In genomic region chr19:53872994-53873713, GRCm38 (mm10) we compare ENCODE assay signal across 28 mouse cellular contexts. TPM values are rescaled to one million over a fixed set of nuclear protein-coding genes. Genes with fewer than 3 reads are reported as not detected.
DNase-seq lines count a peak whose midpoint lies in the region; ATAC-seq and TF ChIP-seq lines count a peak whose summit lies in the region.
"Had no signal": no experiment of that assay in that cellular context is flagged by ENCODE, and none has a peak within 500 bp of the region (broad histone marks: within the 10 kb centered on the region; RNA-seq: fewer than 3 reads in every experiment).

No protein-coding gene starts in this region.

- TF ChIP-seq POLR2A in small intestine, adult 2 months (IDR thresholded peaks at IDR 0.05; ENCODE audit: low read depth, low read length) = no peak

- 86% methylated on average over 6 of the region's 6 CpGs for WGBS in heart, embryonic 11.5 days (ENCODE audit: insufficient replicate concordance)
- WGBS in intestine, postnatal 0 days = 51% methylated on average over 6 of the region's 6 CpGs
- 30% methylated on average over 6 of the region's 6 CpGs for WGBS in small intestine, adult 2 months
- WGBS in forebrain, embryonic 12.5 days = 93% methylated on average over 6 of the region's 6 CpGs
- WGBS in midbrain, postnatal 0 days = 91% methylated on average over 6 of the region's 6 CpGs

- no peaks in the 10 kb centered on the region for H3K4me1 ChIP-seq in heart, embryonic 11.5 days (ENCODE audit: control insufficient read depth, insufficient read depth, low read length)
- H3K4me1 ChIP-seq in intestine, postnatal 0 days (replicated peaks; ENCODE audit: control insufficient read depth, insufficient read depth, low read length) = peaks cover 37% of the 10 kb centered on the region
- H3K4me1 ChIP-seq in small intestine, adult 2 months (ENCODE audit: control insufficient read depth, insufficient read depth, insufficient read length, low read length) = peaks cover 42% of the 10 kb centered on the region
- H3K4me1 ChIP-seq in forebrain, embryonic 12.5 days = no peaks in the 10 kb centered on the region; the same call in 1 of the 2 replicates
- no peaks in the 10 kb centered on the region; the same call in 1 of the 2 replicates for H3K4me1 ChIP-seq in midbrain, postnatal 0 days (ENCODE audit: insufficient read depth, low read length)
- H3K4me1 ChIP-seq: forebrain, embryonic 13.5 days; forebrain, embryonic 15.5 days had no signal

- H3K27ac ChIP-seq in heart, embryonic 11.5 days (ENCODE audit: low read depth, low read length) = no peak overlapping the region
- peak overlapping the region; percentile 75 for H3K27ac ChIP-seq in intestine, postnatal 0 days (ENCODE audit: low read depth, low read length)
- peak overlapping the region; percentile 82 for H3K27ac ChIP-seq in small intestine, adult 2 months (ENCODE audit: insufficient read depth, low read depth, low read length)
- no peak overlapping the region for H3K27ac ChIP-seq in forebrain, embryonic 12.5 days
- H3K27ac ChIP-seq in midbrain, postnatal 0 days (ENCODE audit: low read depth, low read length) = no peak overlapping the region
- H3K27ac ChIP-seq: embryonic facial prominence, embryonic 13.5 days; embryonic facial prominence, embryonic 15.5 days; forebrain, embryonic 10.5 days; forebrain, embryonic 13.5 days; forebrain, embryonic 15.5 days had no signal

- no peak overlapping the region for H3K9ac ChIP-seq in heart, embryonic 11.5 days (ENCODE audit: low read depth, low read length)
- H3K9ac ChIP-seq in intestine, postnatal 0 days (ENCODE audit: low read depth, low read length) = no peak overlapping the region
- H3K9ac ChIP-seq in forebrain, embryonic 12.5 days = no peak overlapping the region
- H3K9ac ChIP-seq in midbrain, postnatal 0 days (replicated peaks; ENCODE audit: low read length, poor library complexity, severe bottlenecking) = no peak overlapping the region
- H3K9ac ChIP-seq: embryonic facial prominence, embryonic 13.5 days; embryonic facial prominence, embryonic 15.5 days; forebrain, embryonic 13.5 days; forebrain, embryonic 15.5 days had no signal

- H3K36me3 ChIP-seq in heart, embryonic 11.5 days (ENCODE audit: control insufficient read depth, insufficient read depth, low read length) = no peaks in the 10 kb centered on the region
- no peaks in the 10 kb centered on the region for H3K36me3 ChIP-seq in intestine, postnatal 0 days (ENCODE audit: control insufficient read depth, insufficient read depth)
- H3K36me3 ChIP-seq in small intestine, adult 2 months (ENCODE audit: control insufficient read depth, insufficient read depth, low read length) = no peaks in the 10 kb centered on the region
- H3K36me3 ChIP-seq in forebrain, embryonic 12.5 days (replicated peaks) = no peaks in the 10 kb centered on the region
- H3K36me3 ChIP-seq in midbrain, postnatal 0 days (ENCODE audit: insufficient read depth, low read length) = no peaks in the 10 kb centered on the region
- H3K36me3 ChIP-seq: embryonic facial prominence, embryonic 13.5 days; embryonic facial prominence, embryonic 15.5 days; forebrain, embryonic 10.5 days; forebrain, embryonic 15.5 days; G1E had no signal

- no peak for ATAC-seq in heart, embryonic 11.5 days (replicated peaks; ENCODE audit: insufficient number of reproducible peaks, low FRiP score, low TSS enrichment)
- ATAC-seq in intestine, postnatal 0 days = peak; percentile 82
- no peak for ATAC-seq in forebrain, embryonic 12.5 days (ENCODE audit: low FRiP score)
- no peak for ATAC-seq in midbrain, postnatal 0 days (ENCODE audit: low FRiP score)
- ATAC-seq: activated CD4-positive, CD25-positive, alpha-beta regulatory T cell, adult 4 months; CD4-positive, CD25-positive, alpha-beta regulatory T cell, adult 4 months; forebrain, embryonic 13.5 days; forebrain, embryonic 15.5 days; Patski had no signal

- H3K9me3 ChIP-seq in heart, embryonic 11.5 days (replicated peaks; ENCODE audit: control insufficient read depth, low read length) = no peaks in the 10 kb centered on the region
- no peaks in the 10 kb centered on the region for H3K9me3 ChIP-seq in intestine, postnatal 0 days (ENCODE audit: control insufficient read depth)
- H3K9me3 ChIP-seq in forebrain, embryonic 12.5 days = no peaks in the 10 kb centered on the region
- H3K9me3 ChIP-seq in midbrain, postnatal 0 days (ENCODE audit: low read length) = no peaks in the 10 kb centered on the region
- H3K9me3 ChIP-seq: embryonic facial prominence, embryonic 13.5 days; embryonic facial prominence, embryonic 15.5 days; forebrain, embryonic 10.5 days; forebrain, embryonic 13.5 days; forebrain, embryonic 15.5 days; G1E had no signal

- no peaks in the 10 kb centered on the region for H3K27me3 ChIP-seq in heart, embryonic 11.5 days (ENCODE audit: control insufficient read depth, insufficient read depth, low read length)
- H3K27me3 ChIP-seq in intestine, postnatal 0 days (replicated peaks; ENCODE audit: control insufficient read depth, insufficient read depth, low read length) = no peaks in the 10 kb centered on the region
- no peaks in the 10 kb centered on the region for H3K27me3 ChIP-seq in small intestine, adult 2 months (ENCODE audit: control insufficient read depth, insufficient read depth, low read length)
- H3K27me3 ChIP-seq in forebrain, embryonic 12.5 days = no peaks in the 10 kb centered on the region
- H3K27me3 ChIP-seq in midbrain, postnatal 0 days (ENCODE audit: insufficient read depth, low read length) = no peaks in the 10 kb centered on the region
- H3K27me3 ChIP-seq: CH12.LX; embryonic facial prominence, embryonic 13.5 days; embryonic facial prominence, embryonic 15.5 days; forebrain, embryonic 13.5 days; forebrain, embryonic 15.5 days; Patski had no signal

- no peak for TF ChIP-seq CTCF in intestine, postnatal 0 days (IDR thresholded peaks at IDR 0.05; ENCODE audit: low read depth)
- no peak for TF ChIP-seq CTCF in small intestine, adult 2 months (IDR thresholded peaks at IDR 0.05; ENCODE audit: extremely low read depth, insufficient read length, insufficient replicate concordance, low read depth, low read length)
- TF ChIP-seq CTCF in midbrain, postnatal 0 days (IDR thresholded peaks at IDR 0.05) = no peak

- peak; percentile 82 for DNase-seq in heart, adult 11 months
- no peak for DNase-seq in midbrain, postnatal 0 days (ENCODE audit: low spot score)
- no peak for DNase-seq in layer of hippocampus, postnatal 25 days (ENCODE audit: extremely low spot score in 1 of 2, low spot score in 1 of 2)
- DNase-seq: adrenal gland, adult 8-10 months; adrenal gland, postnatal 14 days; adrenal gland, postnatal 36 days; B cell, adult 2 months; cerebellum, adult 11-12 months; cerebellum, adult 8-10 months; cerebellum, adult 9-11 months; cerebellum, postnatal 14 days; cerebellum, postnatal 36 days; embryo, embryonic 11 days had no signal

- H3K4me2 ChIP-seq in heart, embryonic 11.5 days = no peak overlapping the region
- peak overlapping the region; percentile 21; the same call in 1 of the 2 replicates for H3K4me2 ChIP-seq in intestine, postnatal 0 days (replicated peaks; ENCODE audit: low read depth)
- H3K4me2 ChIP-seq in forebrain, embryonic 12.5 days = no peak overlapping the region
- H3K4me2 ChIP-seq in midbrain, postnatal 0 days (ENCODE audit: low read depth, low read length, poor library complexity, severe bottlenecking) = no peak overlapping the region
- H3K4me2 ChIP-seq: embryonic facial prominence, embryonic 13.5 days; embryonic facial prominence, embryonic 15.5 days; forebrain, embryonic 13.5 days; forebrain, embryonic 15.5 days had no signal

- H3K4me3 ChIP-seq in heart, embryonic 11.5 days (ENCODE audit: low read depth, low read length) = no peak overlapping the region
- no peak overlapping the region for H3K4me3 ChIP-seq in intestine, postnatal 0 days (ENCODE audit: low read depth, low read length)
- no peak overlapping the region for H3K4me3 ChIP-seq in small intestine, adult 2 months (ENCODE audit: low read depth, low read length)
- H3K4me3 ChIP-seq in forebrain, embryonic 12.5 days (replicated peaks) = no peak overlapping the region
- H3K4me3 ChIP-seq in midbrain, postnatal 0 days (ENCODE audit: low read depth, low read length) = no peak overlapping the region
- H3K4me3 ChIP-seq: embryonic facial prominence, embryonic 13.5 days; embryonic facial prominence, embryonic 15.5 days; erythroblast, embryonic 14.5 days; forebrain, embryonic 10.5 days; forebrain, embryonic 13.5 days; forebrain, embryonic 15.5 days had no signal

RNA-seq across cellular contexts. Expression of gene Pdcd4, which starts 18.9 kb away (rescaled TPM):
- polyA plus RNA-seq in heart, embryonic 11.5 days (2014; fragmentation: Nextera tagmentation; extraction: Ambion mirVana) = 38.0 and 41.3 TPM in 2 replicates
- polyA plus RNA-seq in intestine, postnatal 0 days (2015; fragmentation: Nextera tagmentation; extraction: Ambion mirVana) = 65.5 and 75.2 TPM in 2 replicates
- polyA plus RNA-seq in small intestine, adult 2 months (2012; rRNA removed) = 1.9 and 3.8 TPM in 2 replicates
- 110 and 111 TPM in 2 replicates for polyA plus RNA-seq in forebrain, embryonic 12.5 days (2016; fragmentation: Nextera tagmentation; extraction: Ambion mirVana)
- total RNA-seq in midbrain, postnatal 0 days (2014; rRNA removed) = 19.5 and 19.8 TPM in 2 replicates
- 77.3 and 96.7 TPM in 2 replicates for polyA plus RNA-seq in midbrain, postnatal 0 days (2015; fragmentation: Nextera tagmentation; extraction: Ambion mirVana)
- total RNA-seq in layer of hippocampus, postnatal 25 days (2021) = 100 to 1,000 TPM; 118 to 120 TPM

Comparison
In these comparisons a context has a peak if more than half of its experiments do, and no peak if none do; other contexts are left out.
1. H3K27ac ChIP-seq: peak in intestine, postnatal 0 days (single experiment) and small intestine, adult 2 months (single experiment); none in heart, embryonic 11.5 days (single experiment), forebrain, embryonic 12.5 days (single experiment) and midbrain, postnatal 0 days (single experiment).